In the genomic region with DNA sequence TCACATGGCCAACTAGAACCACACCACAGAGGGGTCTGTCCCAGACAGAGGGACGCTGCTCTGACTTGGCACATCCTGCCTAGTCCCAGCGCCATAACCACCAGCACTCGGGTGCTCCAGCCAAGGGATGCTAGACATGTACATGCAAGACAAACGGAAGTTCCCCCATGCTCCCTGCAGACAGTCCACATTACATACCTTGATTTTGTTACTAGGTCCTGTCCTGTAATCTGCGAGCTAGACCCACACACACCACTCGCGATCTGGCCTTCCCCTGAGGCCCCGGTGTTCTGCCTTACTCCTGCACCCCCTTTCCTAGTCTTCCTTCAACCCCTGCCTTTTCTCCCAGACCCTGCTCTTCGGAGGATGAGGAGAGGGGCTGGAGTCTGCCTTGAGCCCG, we compare ENCODE assay signal across 7 mouse cellular contexts. TPM values are rescaled to one million over a fixed set of nuclear protein-coding genes. Genes with fewer than 3 reads are reported as not detected.
DNase-seq lines count a peak whose midpoint lies in the region; ATAC-seq lines count a peak whose summit lies in the region.

No protein-coding gene starts in this region.

- peak overlapping the region; percentile 31 for H3K4me3 ChIP-seq in forebrain, embryonic 11.5 days (ENCODE audit: low read depth, low read length)
- peak overlapping the region; percentile 71 for H3K4me3 ChIP-seq in liver, embryonic 13.5 days (replicated peaks)

- peak; percentile 39 for DNase-seq in thymus, postnatal 4 days
- DNase-seq in thymus, postnatal 36 days = no peak
- DNase-seq in forebrain, embryonic 11.5 days (ENCODE audit: low spot score) = no peak
- no peak for DNase-seq in liver, embryonic 13.5 days
- DNase-seq in testis, postnatal 10 days (ENCODE audit: low spot score) = peak; percentile 46
- no peak for DNase-seq in gastrocnemius, postnatal 4 days (ENCODE audit: low spot score in 2 of 2)
- DNase-seq in cerebellum, postnatal 10 days = no peak

- peaks cover 7% of the 10 kb centered on the region; the same call in 1 of the 2 replicates for H3K4me1 ChIP-seq in forebrain, embryonic 11.5 days (replicated peaks; ENCODE audit: control insufficient read depth, insufficient read depth, low read length)
- peaks cover 68% of the 10 kb centered on the region for H3K4me1 ChIP-seq in liver, embryonic 13.5 days (replicated peaks)

- 45% methylated on average over 10 of the region's 10 CpGs for WGBS in forebrain, embryonic 11.5 days
- 6% methylated on average over 10 of the region's 10 CpGs for WGBS in liver, embryonic 13.5 days (ENCODE audit: insufficient replicate concordance)

- ATAC-seq in forebrain, embryonic 11.5 days (replicated peaks; ENCODE audit: low FRiP score) = no peak
- ATAC-seq in liver, embryonic 13.5 days (ENCODE audit: low read depth) = peak; percentile 1

- no peaks in the 10 kb centered on the region for H3K9me3 ChIP-seq in forebrain, embryonic 11.5 days (ENCODE audit: control insufficient read depth, low read length)
- no peaks in the 10 kb centered on the region for H3K9me3 ChIP-seq in liver, embryonic 13.5 days (replicated peaks)

- H3K4me2 ChIP-seq in forebrain, embryonic 11.5 days (ENCODE audit: low read depth, low read length, severe bottlenecking) = peak overlapping the region; percentile 60
- H3K4me2 ChIP-seq in liver, embryonic 13.5 days = peak overlapping the region; percentile 95

- peaks cover 3% of the 10 kb centered on the region; the same call in 1 of the 2 replicates for H3K36me3 ChIP-seq in forebrain, embryonic 11.5 days (ENCODE audit: control insufficient read depth, insufficient read depth, low read length)
- H3K36me3 ChIP-seq in liver, embryonic 13.5 days = peaks cover 69% of the 10 kb centered on the region

- H3K27me3 ChIP-seq in forebrain, embryonic 11.5 days (ENCODE audit: control insufficient read depth, insufficient read depth, low read length) = no peaks in the 10 kb centered on the region; the same call in 1 of the 2 replicates
- H3K27me3 ChIP-seq in liver, embryonic 13.5 days = no peaks in the 10 kb centered on the region

- H3K9ac ChIP-seq in forebrain, embryonic 11.5 days (ENCODE audit: low read length) = peak overlapping the region; percentile 46
- H3K9ac ChIP-seq in liver, embryonic 13.5 days = peak overlapping the region; percentile 80

- no peak overlapping the region for H3K27ac ChIP-seq in forebrain, embryonic 11.5 days (ENCODE audit: low read depth, low read length)
- peak overlapping the region; percentile 85 for H3K27ac ChIP-seq in liver, embryonic 13.5 days

RNA-seq across cellular contexts. Expression of a gene that starts 0.6 kb away (rescaled TPM):
- polyA plus RNA-seq in forebrain, embryonic 11.5 days (2014; fragmentation: Nextera tagmentation; extraction: Ambion mirVana) = 11.4 and 15.7 TPM in 2 replicates
- polyA plus RNA-seq in liver, embryonic 13.5 days (2015; fragmentation: Nextera tagmentation; extraction: Ambion mirVana) = 18.0 and 18.8 TPM in 2 replicates
- 10 to 100 TPM; 25.9 to 34.5 TPM for total RNA-seq in gastrocnemius, postnatal 4 days (2021)

RNA-seq across cellular contexts. Expression of a gene that starts 6.2 kb away (rescaled TPM):
- polyA plus RNA-seq in forebrain, embryonic 11.5 days (2014; fragmentation: Nextera tagmentation; extraction: Ambion mirVana) = 189 and 206 TPM in 2 replicates
- polyA plus RNA-seq in liver, embryonic 13.5 days (2015; fragmentation: Nextera tagmentation; extraction: Ambion mirVana) = 189 and 217 TPM in 2 replicates
- 100 to 1,000 TPM; 182 to 186 TPM for total RNA-seq in gastrocnemius, postnatal 4 days (2021)

RNA-seq across cellular contexts. Expression of a gene that starts 23.3 kb away (rescaled TPM):
- 0.35 and 0.64 TPM in 2 replicates for polyA plus RNA-seq in forebrain, embryonic 11.5 days (2014; fragmentation: Nextera tagmentation; extraction: Ambion mirVana)
- 3.3 and 3.7 TPM in 2 replicates for polyA plus RNA-seq in liver, embryonic 13.5 days (2015; fragmentation: Nextera tagmentation; extraction: Ambion mirVana)
- total RNA-seq in gastrocnemius, postnatal 4 days (2021) = 1 to 10 TPM; 6.7 to 7.1 TPM

RNA-seq across cellular contexts. Expression of a gene that starts 28.7 kb away (rescaled TPM):
- 4.9 and 5.7 TPM in 2 replicates for polyA plus RNA-seq in forebrain, embryonic 11.5 days (2014; fragmentation: Nextera tagmentation; extraction: Ambion mirVana)
- 17.6 and 18.3 TPM in 2 replicates for polyA plus RNA-seq in liver, embryonic 13.5 days (2015; fragmentation: Nextera tagmentation; extraction: Ambion mirVana)
- 10 to 100 TPM; 25.8 to 26.8 TPM for total RNA-seq in gastrocnemius, postnatal 4 days (2021)

RNA-seq across cellular contexts. Expression of a gene that starts 52.1 kb away (rescaled TPM):
- not detected in 2 replicates for polyA plus RNA-seq in forebrain, embryonic 11.5 days (2014; fragmentation: Nextera tagmentation; extraction: Ambion mirVana)
- polyA plus RNA-seq in liver, embryonic 13.5 days (2015; fragmentation: Nextera tagmentation; extraction: Ambion mirVana) = not detected in 2 replicates
- total RNA-seq in gastrocnemius, postnatal 4 days (2021) = under 1 TPM; 0.08 to 0.12 TPM

Comparison
In these comparisons a context has a peak if more than half of its experiments do, and no peak if none do; other contexts are left out.
1. DNase-seq: peak in thymus, postnatal 4 days (single experiment) and testis, postnatal 10 days (single experiment); none in thymus, postnatal 36 days (0 of 2), forebrain, embryonic 11.5 days (single experiment), liver, embryonic 13.5 days (single experiment), gastrocnemius, postnatal 4 days (0 of 2) and cerebellum, postnatal 10 days (0 of 2).